Mouse (Mus musculus) layer of hippocampus, postnatal 10 days (tissue): ENCODE results near the gene 1500009L16Rik. TPM values are rescaled to one million over a fixed set of nuclear protein-coding genes. Genes with fewer than 3 reads are reported as not detected.

Experiments used
- DNase-seq, 2 experiments: peaks; one replicate each; pipeline ENCODE4 v3.0.0; 2021; ENCODE audit warnings: low spot score in 2 of 2
- long read RNA-seq: library from polyadenylated mRNA; stranded (forward); transcript quantifications from one replicate; pipeline ENCODE4 v2.0.0, GENCODE M21; 2023
- total RNA-seq, 2 experiments: library from RNA; stranded (reverse); gene quantifications; 2 replicates each; pipeline ENCODE4 v1.2.3; 2021

Gene 1500009L16Rik
- total RNA-seq = 10 to 100 TPM; 38.5 to 43.8 TPM
- long read RNA-seq, transcript 1500009L16Rik-201 (6 exons, 1,194 nt) = major isoform, 30 of 44 reads
- long read RNA-seq, partial matches to known transcripts = 2 of 44 reads
- long read RNA-seq, other reads (novel, unspliced or antisense) = 11 of 44 reads

GRCm38 (mm10) chr10:83722579-83723031 lies at the start of gene 1500009L16Rik:
TSS of gene 1500009L16Rik (plus strand) at chr10:83722865.
- DNase-seq = peak; percentile 71 to 80

GRCm38 (mm10) chr10:83681334-83681733 lies 41.3 kb upstream of the 1500009L16Rik start:
- DNase-seq = peak in 1 of 2 experiments; percentile 13

- DNase-seq = peak in 1 of 2 experiments; percentile 14
These were observed 34.5 kb upstream of the 1500009L16Rik start for GRCm38 (mm10) chr10:83688215-83688614.

- no peak for DNase-seq
These were observed 30.3 kb upstream of the 1500009L16Rik start for GRCm38 (mm10) chr10:83692175-83692895.

- no peak for DNase-seq
These were observed 26.4 kb upstream of the 1500009L16Rik start for GRCm38 (mm10) chr10:83696226-83696625.

- DNase-seq = no peak
These were observed 16.0 kb upstream of the 1500009L16Rik start for GRCm38 (mm10) chr10:83706628-83707027.

- no peak for DNase-seq
These were observed 12.7 kb upstream of the 1500009L16Rik start for GRCm38 (mm10) chr10:83709920-83710319.

- DNase-seq = no peak
These were observed 10.9 kb upstream of the 1500009L16Rik start for GRCm38 (mm10) chr10:83711769-83712168.

GRCm38 (mm10) chr10:83718855-83719474 lies 3.7 kb upstream of the 1500009L16Rik start:
- no peak for DNase-seq

- peak; percentile 34 to 47 for DNase-seq
These were observed 390 bp downstream of the 1500009L16Rik start for GRCm38 (mm10) chr10:83723055-83723454.

- no peak for DNase-seq
These were observed 1.8 kb downstream of the 1500009L16Rik start for GRCm38 (mm10) chr10:83724351-83725059.

GRCm38 (mm10) chr10:83726164-83726563 lies 3.5 kb downstream of the 1500009L16Rik start:
- no peak for DNase-seq

- no peak for DNase-seq
These were observed 5.2 kb downstream of the 1500009L16Rik start for GRCm38 (mm10) chr10:83727846-83728245.

- DNase-seq = no peak
These were observed 5.9 kb downstream of the 1500009L16Rik start for GRCm38 (mm10) chr10:83728529-83728928.

- no peak for DNase-seq
These were observed 6.4 kb downstream of the 1500009L16Rik start for GRCm38 (mm10) chr10:83729076-83729475.

GRCm38 (mm10) chr10:83729492-83729891 lies 6.8 kb downstream of the 1500009L16Rik start:
- peak; percentile 94 to 95 for DNase-seq

GRCm38 (mm10) chr10:83733725-83734124 lies 11.1 kb downstream of the 1500009L16Rik start:
- no peak for DNase-seq

GRCm38 (mm10) chr10:83738996-83739655 lies 16.5 kb downstream of the 1500009L16Rik start:
- no peak for DNase-seq

GRCm38 (mm10) chr10:83744656-83745055 lies 22.0 kb downstream of the 1500009L16Rik start:
- DNase-seq = no peak

- no peak for DNase-seq
These were observed 30.4 kb downstream of the 1500009L16Rik start for GRCm38 (mm10) chr10:83753056-83753455.
